Mouse (Mus musculus) myocyte (in vitro differentiated cells): ENCODE results near the gene Cbx4. TPM values are rescaled to one million over a fixed set of nuclear protein-coding genes. Genes with fewer than 3 reads are reported as not detected.

Experiments used
- H3K27me3 ChIP-seq: one replicate; pipeline ENCODE4 v1.6.1; 2011; ENCODE audit not compliant: control insufficient read depth, insufficient read depth, insufficient read length
- H3K36me3 ChIP-seq: one replicate; pipeline ENCODE4 v1.6.1; 2011; ENCODE audit not compliant: control insufficient read depth, insufficient read depth
- H3K4me2 ChIP-seq: one replicate; pipeline ENCODE4 v1.6.1; 2011; ENCODE audit warnings: low read depth, control low read depth
- H3K4me3 ChIP-seq: one replicate; pipeline ENCODE4 v1.5.1; 2011; ENCODE audit warnings: mild to moderate bottlenecking, control low read depth, moderate library complexity
- H3K79me2 ChIP-seq: one replicate; pipeline ENCODE4 v1.6.1; 2011; ENCODE audit not compliant: control insufficient read depth, insufficient read depth
- H3ac ChIP-seq: one replicate; pipeline ENCODE4 v1.6.1; 2011; ENCODE audit not compliant: control insufficient read depth, insufficient read length
- CEBPB ChIP-seq: IDR thresholded peaks from 2 replicates; pipeline ENCODE4 v1.6.1; 2011; ENCODE audit warnings: mild to moderate bottlenecking, moderate library complexity; ENCODE audit not compliant: poor library complexity, insufficient read depth, severe bottlenecking
- E2F4 ChIP-seq: IDR thresholded peaks from one replicate; pipeline ENCODE4 v1.6.1; 2011; ENCODE audit warnings: mild to moderate bottlenecking, control low read depth, moderate library complexity; ENCODE audit not compliant: insufficient read depth
- MAX ChIP-seq: IDR thresholded peaks from one replicate; pipeline ENCODE4 v1.6.1; 2011; ENCODE audit warnings: low read depth, mild to moderate bottlenecking, control low read depth
- MYOD1 ChIP-seq, 3 experiments: IDR thresholded peaks; one replicate each; pipeline ENCODE4 v1.6.1; 2011; ENCODE audit warnings: control low read depth in 2 of 3, low read depth in 2 of 3, mild to moderate bottlenecking in 2 of 3, moderate library complexity in 1 of 3; ENCODE audit not compliant: insufficient read length in 2 of 3, control insufficient read depth in 1 of 3
- MYOG ChIP-seq, 3 experiments: IDR thresholded peaks; one replicate each; pipeline ENCODE4 v1.6.1; 2011; ENCODE audit warnings: control low read depth in 2 of 3, low read depth in 2 of 3, mild to moderate bottlenecking in 2 of 3; ENCODE audit not compliant: insufficient read length in 2 of 3, control insufficient read depth in 1 of 3, insufficient read depth in 1 of 3
- POLR2A ChIP-seq: IDR thresholded peaks from one replicate; pipeline ENCODE4 v1.6.1; 2011; ENCODE audit warnings: low read depth, mild to moderate bottlenecking, control low read depth, moderate library complexity; ENCODE audit not compliant: insufficient read length
- POLR2AphosphoS2 ChIP-seq: IDR thresholded peaks from one replicate; pipeline ENCODE4 v1.6.1; 2011; ENCODE audit warnings: low read depth, control low read depth; ENCODE audit not compliant: insufficient read length
- REST ChIP-seq: IDR thresholded peaks from one replicate; pipeline ENCODE4 v1.6.1; 2011; ENCODE audit warnings: mild to moderate bottlenecking, control low read depth, moderate library complexity; ENCODE audit not compliant: insufficient read depth, insufficient read length
- SRF ChIP-seq: IDR thresholded peaks from one replicate; pipeline ENCODE4 v1.6.1; 2011; ENCODE audit warnings: low read depth; ENCODE audit not compliant: control insufficient read depth, insufficient read length
- TCF12 ChIP-seq: IDR thresholded peaks from one replicate; pipeline ENCODE4 v1.6.1; 2011; ENCODE audit warnings: mild to moderate bottlenecking, control low read depth; ENCODE audit not compliant: poor library complexity, insufficient read depth, severe bottlenecking
- TCF3 ChIP-seq: IDR thresholded peaks from one replicate; pipeline ENCODE4 v1.6.1; 2011; ENCODE audit warnings: low read depth, control low read depth; ENCODE audit not compliant: insufficient read length
- USF1 ChIP-seq: IDR thresholded peaks from one replicate; pipeline ENCODE4 v1.6.1; 2011; ENCODE audit warnings: low read depth, mild to moderate bottlenecking, control low read depth, moderate library complexity
- polyA plus RNA-seq: library from polyadenylated mRNA; unstranded; fragments of >200 nt; fragmentation: generic; extraction: Trizol; gene quantifications from one replicate; pipeline ENCODE4 v1.2.1, GENCODE M21; 2012; ENCODE audit warnings: missing spikeins

The Cbx4 gene
- polyA plus RNA-seq, 1 experiment = 29.9 TPM

DNA sequence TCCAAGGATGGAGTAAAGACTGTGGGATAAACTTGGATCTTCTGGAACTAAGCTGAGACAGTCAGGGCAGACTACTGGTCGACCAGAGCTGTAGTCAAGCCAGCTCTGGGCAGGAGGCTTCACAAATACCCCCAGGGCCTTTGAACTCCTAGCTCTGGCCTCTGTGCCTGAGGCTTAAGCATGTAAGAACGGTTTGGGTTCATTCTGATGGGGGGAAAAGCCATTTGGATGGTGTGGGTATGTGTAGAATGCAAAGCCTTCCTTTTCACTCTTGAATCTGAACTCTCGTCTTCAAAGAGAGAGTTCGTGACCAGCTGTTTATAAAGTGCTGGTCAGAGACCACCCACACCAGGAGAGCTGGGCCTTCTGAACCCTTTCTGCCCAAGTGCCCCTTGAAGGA lies 8.3 kb downstream of the Cbx4 start:
- Histone ChIP-seq H3K36me3 (peaks cover 12% of the 10 kb centered on the region), H3K4me2 (no peak overlapping the region), H3ac (no peak overlapping the region), H3K27me3 (no peaks in the 10 kb centered on the region), H3K4me3 (no peak overlapping the region), H3K79me2 (peaks cover 8% of the 10 kb centered on the region)
- TF ChIP-seq USF1 = no peak
- TF ChIP-seq E2F4 = no peak
- TF ChIP-seq CEBPB = no peak
- TF ChIP-seq POLR2AphosphoS2 = no peak
- no peak for TF ChIP-seq TCF12
- no peak for TF ChIP-seq MYOD1 (IDR thresholded peaks at IDR 0.05; ENCODE audit: control insufficient read depth in 1 of 3, insufficient read length in 2 of 3, low read depth in 2 of 3)
- no peak for TF ChIP-seq MYOG (IDR thresholded peaks at IDR 0.05; ENCODE audit: control insufficient read depth in 1 of 3, insufficient read depth in 1 of 3, insufficient read length in 2 of 3, low read depth in 2 of 3)
- no peak for TF ChIP-seq TCF3

GRCm38 (mm10) chr11:119075805-119076204 lies 10.2 kb downstream of the Cbx4 start:
- H3ac ChIP-seq = no peak overlapping the region
- H3K4me2 ChIP-seq = no peak overlapping the region
- H3K79me2 ChIP-seq = no peaks in the 10 kb centered on the region
- H3K4me3 ChIP-seq = no peak overlapping the region
- TF ChIP-seq MYOG (IDR thresholded peaks at IDR 0.05; ENCODE audit: control insufficient read depth in 1 of 3, insufficient read depth in 1 of 3, insufficient read length in 2 of 3, low read depth in 2 of 3) (no peak), MYOD1 (IDR thresholded peaks at IDR 0.05; ENCODE audit: control insufficient read depth in 1 of 3, insufficient read length in 2 of 3, low read depth in 2 of 3) (no peak), CEBPB (no peak), POLR2AphosphoS2 (no peak), MAX (no peak)
- H3K27me3 ChIP-seq = no peaks in the 10 kb centered on the region
- peaks cover 9% of the 10 kb centered on the region for H3K36me3 ChIP-seq

DNA sequence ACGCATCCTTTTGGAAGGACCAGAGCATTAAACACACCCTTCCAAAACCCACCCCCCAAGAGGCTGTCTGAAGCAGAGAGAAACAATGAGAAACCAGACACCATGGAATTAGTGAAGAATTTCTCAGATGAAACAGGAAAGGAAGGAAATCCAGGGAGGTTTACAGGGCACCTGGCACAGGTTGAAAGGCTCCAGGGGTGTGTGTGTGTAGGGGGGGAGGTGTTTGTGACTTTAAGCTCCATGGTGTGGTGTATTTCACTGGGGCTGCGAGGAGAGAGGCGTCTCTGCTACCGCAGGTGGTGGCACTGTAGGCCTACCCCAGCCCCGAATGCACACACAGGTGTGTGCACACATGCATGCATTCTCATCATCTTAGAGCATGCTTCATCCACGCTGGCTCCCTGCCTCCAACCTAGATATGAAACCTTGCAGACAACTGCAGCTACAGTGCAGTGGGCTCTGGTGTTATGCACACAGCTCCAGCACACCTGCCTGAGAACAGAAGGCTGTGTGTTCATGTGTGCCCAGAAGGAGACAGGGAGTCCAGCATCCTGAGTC lies 12.1 kb downstream of the Cbx4 start:
- no peak overlapping the region for H3K4me2 ChIP-seq
- H3K27me3 ChIP-seq = no peaks in the 10 kb centered on the region
- no peaks in the 10 kb centered on the region for H3K79me2 ChIP-seq
- no peak for TF ChIP-seq SRF
- no peak for TF ChIP-seq MYOD1 (IDR thresholded peaks at IDR 0.05; ENCODE audit: control insufficient read depth in 1 of 3, insufficient read length in 2 of 3, low read depth in 2 of 3)
- no peak for TF ChIP-seq USF1
- peak; percentile 65 for TF ChIP-seq POLR2AphosphoS2
- TF ChIP-seq TCF12 = no peak
- TF ChIP-seq POLR2A = no peak
- no peak for TF ChIP-seq MAX
- no peak for TF ChIP-seq MYOG (IDR thresholded peaks at IDR 0.05; ENCODE audit: control insufficient read depth in 1 of 3, insufficient read depth in 1 of 3, insufficient read length in 2 of 3, low read depth in 2 of 3)
- no peak overlapping the region for H3ac ChIP-seq
- no peak overlapping the region for H3K4me3 ChIP-seq
- H3K36me3 ChIP-seq = no peaks in the 10 kb centered on the region

GRCm38 (mm10) chr11:119072986-119073385 lies 13.0 kb downstream of the Cbx4 start:
- TF ChIP-seq POLR2A = no peak
- no peak for TF ChIP-seq TCF3
- TF ChIP-seq POLR2AphosphoS2 = no peak
- no peak for TF ChIP-seq SRF
- no peak for TF ChIP-seq REST
- TF ChIP-seq MYOD1 (IDR thresholded peaks at IDR 0.05; ENCODE audit: control insufficient read depth in 1 of 3, insufficient read length in 2 of 3, low read depth in 2 of 3) = no peak
- TF ChIP-seq TCF12 = no peak
- no peak for TF ChIP-seq USF1
- TF ChIP-seq CEBPB = no peak
- no peak for TF ChIP-seq E2F4
- TF ChIP-seq MYOG (IDR thresholded peaks at IDR 0.05; ENCODE audit: control insufficient read depth in 1 of 3, insufficient read depth in 1 of 3, insufficient read length in 2 of 3, low read depth in 2 of 3) = no peak
- peaks cover 7% of the 10 kb centered on the region for H3K27me3 ChIP-seq

DNA sequence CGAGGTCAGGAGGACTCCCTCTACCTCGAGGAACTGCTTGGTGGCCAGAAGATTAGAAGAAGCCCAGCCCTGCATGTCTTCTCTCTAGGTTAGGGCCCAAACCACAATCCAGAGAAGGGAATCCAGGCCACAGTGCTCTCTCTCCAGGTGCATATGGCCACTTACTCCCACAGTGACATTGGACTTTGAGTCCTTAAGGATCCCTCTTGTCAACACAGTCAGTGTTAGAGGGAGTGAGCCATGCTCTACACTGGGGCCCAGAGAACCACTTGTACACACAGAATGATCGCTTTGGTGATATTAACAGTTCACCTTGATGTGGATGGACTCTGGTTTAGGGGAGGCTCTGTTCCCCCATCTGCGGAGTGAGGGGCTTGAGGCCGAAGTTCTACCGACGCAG lies 13.8 kb downstream of the Cbx4 start:
- Histone ChIP-seq H3K79me2 (no peaks in the 10 kb centered on the region), H3K27me3 (peaks cover 9% of the 10 kb centered on the region), H3K36me3 (no peaks in the 10 kb centered on the region), H3ac (no peak overlapping the region), H3K4me3 (no peak overlapping the region), H3K4me2 (no peak overlapping the region)
- TF ChIP-seq TCF12 (no peak), REST (no peak), SRF (no peak), E2F4 (no peak), MYOD1 (IDR thresholded peaks at IDR 0.05; ENCODE audit: control insufficient read depth in 1 of 3, insufficient read length in 2 of 3, low read depth in 2 of 3) (no peak), POLR2A (no peak), TCF3 (no peak)

More at GRCm38 (mm10) chr11:119072986-119073385, 13.0 kb downstream of the Cbx4 start:
- Histone ChIP-seq H3K36me3 (no peaks in the 10 kb centered on the region), H3K4me3 (no peak overlapping the region), H3ac (no peak overlapping the region), H3K4me2 (no peak overlapping the region), H3K79me2 (no peaks in the 10 kb centered on the region)
